Mouse (Mus musculus): ENCODE measurements around the gene Grin2b. TPM values are rescaled to one million over a fixed set of nuclear protein-coding genes. Genes with fewer than 3 reads are reported as not detected.

The Grin2b gene
- polyA plus RNA-seq, 1 experiment from 2014 or later = 0.45 TPM

DNA sequence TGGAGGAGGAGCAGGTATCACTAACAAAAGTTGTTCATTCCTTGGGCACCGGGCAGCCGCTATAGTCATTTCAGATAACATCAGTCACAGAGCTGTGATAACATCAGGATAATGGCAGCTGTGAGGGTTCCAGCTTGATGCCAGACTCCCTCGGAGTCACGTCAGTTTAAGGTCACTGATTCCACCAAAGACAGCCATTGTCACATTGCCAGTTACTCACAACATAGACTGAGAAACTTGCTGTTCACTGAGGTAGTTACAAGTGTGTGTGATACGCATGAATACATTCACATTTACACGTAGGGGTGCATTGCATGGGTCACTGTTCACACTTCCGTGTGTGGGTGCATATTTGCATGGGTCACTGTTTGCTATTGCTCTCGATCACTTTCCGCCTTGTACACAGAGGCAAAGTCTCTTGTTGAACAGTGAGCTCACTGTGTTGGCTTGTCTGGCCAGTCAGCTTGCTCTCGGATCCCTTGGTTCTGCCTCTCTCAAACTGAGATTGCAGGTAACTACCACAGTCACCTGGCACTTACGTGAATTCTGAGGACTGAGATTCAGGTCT, 383.6 kb downstream of the Grin2b start:
- DNase-seq (no peak), ATAC-seq (peak; percentile 57)
- TF ChIP-seq EP300 (IDR thresholded peaks at IDR 0.05; ENCODE audit: low read depth) (no peak), CTCF (IDR thresholded peaks at IDR 0.05; ENCODE audit: low read depth) (no peak)
- H3K4me3 ChIP-seq (ENCODE audit: low read depth, low read length) = no peak overlapping the region
- no peak overlapping the region for H3K9ac ChIP-seq (replicated peaks)
- no peaks in the 10 kb centered on the region for H3K9me3 ChIP-seq (ENCODE audit: low read length)
- no peaks in the 10 kb centered on the region for H3K27me3 ChIP-seq (ENCODE audit: insufficient read depth, low read length)
- H3K4me1 ChIP-seq (ENCODE audit: insufficient read depth) = no peaks in the 10 kb centered on the region; the same call in 1 of the 2 replicates
- WGBS (ENCODE audit: insufficient replicate concordance) = 70% methylated on average over 11 of the region's 11 CpGs
- H3K36me3 ChIP-seq (replicated peaks; ENCODE audit: insufficient read depth, low read length) = no peaks in the 10 kb centered on the region
- no peak overlapping the region for H3K27ac ChIP-seq (ENCODE audit: low read depth)
- no peak overlapping the region for H3K4me2 ChIP-seq (ENCODE audit: low read depth, low read length)

DNA sequence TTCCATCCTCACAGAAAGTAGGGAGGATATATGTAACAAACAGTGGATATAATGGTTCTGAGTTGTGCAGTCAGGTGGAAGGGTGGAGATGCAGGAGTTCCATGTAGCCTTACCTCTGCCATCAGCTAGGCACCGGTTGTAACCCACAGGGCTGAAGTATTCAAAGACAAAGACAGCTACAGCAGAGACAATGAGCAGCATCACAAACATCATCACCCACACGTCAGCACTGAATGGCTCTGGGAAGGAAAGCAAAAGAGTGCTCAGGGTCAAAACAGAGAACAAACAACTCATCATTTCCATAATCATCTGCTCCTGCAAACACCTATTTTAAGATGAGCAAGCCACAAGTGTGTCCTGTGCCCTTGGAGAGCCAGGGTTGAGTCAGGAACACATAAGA, 398.6 kb downstream of the Grin2b start:
- Histone ChIP-seq H3K4me2 (ENCODE audit: low read depth, low read length) (no peak overlapping the region), H3K27ac (ENCODE audit: low read depth) (no peak overlapping the region), H3K4me1 (ENCODE audit: insufficient read depth) (no peaks in the 10 kb centered on the region), H3K36me3 (replicated peaks; ENCODE audit: insufficient read depth, low read length) (no peaks in the 10 kb centered on the region), H3K4me3 (ENCODE audit: low read depth, low read length) (no peak overlapping the region), H3K9me3 (ENCODE audit: low read length) (no peaks in the 10 kb centered on the region), H3K27me3 (ENCODE audit: insufficient read depth, low read length) (no peaks in the 10 kb centered on the region), H3K9ac (replicated peaks) (no peak overlapping the region)
- 90% methylated on average over 2 of the region's 2 CpGs for WGBS (ENCODE audit: insufficient replicate concordance)
- DNase-seq = no peak
- TF ChIP-seq EP300 (IDR thresholded peaks at IDR 0.05; ENCODE audit: low read depth) = no peak
- no peak for TF ChIP-seq CTCF (IDR thresholded peaks at IDR 0.05; ENCODE audit: low read depth)
- no peak for ATAC-seq

DNA sequence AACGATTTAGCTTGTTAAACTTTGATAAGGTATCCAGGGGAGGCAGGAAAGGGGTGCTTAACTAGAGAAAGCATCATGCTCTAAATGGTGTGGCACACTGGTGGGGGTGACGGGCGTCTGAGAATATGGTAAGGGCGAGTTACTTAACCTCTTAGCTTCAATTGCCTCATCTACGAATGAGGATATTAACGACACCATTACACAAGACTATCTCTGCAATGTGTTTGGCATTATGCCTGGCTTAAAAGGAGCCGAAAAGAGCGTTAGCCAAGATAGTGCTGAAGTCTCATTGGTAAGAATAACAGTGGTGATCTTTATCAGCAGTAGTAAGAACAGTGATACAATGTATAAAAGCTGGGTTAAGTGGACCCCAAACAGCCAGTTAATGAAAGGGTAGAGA, 405.7 kb downstream of the Grin2b start:
- H3K27me3 ChIP-seq (ENCODE audit: insufficient read depth, low read length) = no peaks in the 10 kb centered on the region
- H3K9me3 ChIP-seq (ENCODE audit: low read length) = no peaks in the 10 kb centered on the region
- H3K9ac ChIP-seq (replicated peaks) = no peak overlapping the region
- no peaks in the 10 kb centered on the region for H3K36me3 ChIP-seq (replicated peaks; ENCODE audit: insufficient read depth, low read length)
- no peak overlapping the region for H3K4me3 ChIP-seq (ENCODE audit: low read depth, low read length)
- 69% methylated on average over 8 of the region's 8 CpGs for WGBS (ENCODE audit: insufficient replicate concordance)
- H3K27ac ChIP-seq (ENCODE audit: low read depth) = no peak overlapping the region
- DNase-seq (no peak), ATAC-seq (no peak)
- TF ChIP-seq CTCF (IDR thresholded peaks at IDR 0.05; ENCODE audit: low read depth) (no peak), EP300 (IDR thresholded peaks at IDR 0.05; ENCODE audit: low read depth) (no peak)
- no peak overlapping the region for H3K4me2 ChIP-seq (ENCODE audit: low read depth, low read length)
- no peaks in the 10 kb centered on the region for H3K4me1 ChIP-seq (ENCODE audit: insufficient read depth)

DNA sequence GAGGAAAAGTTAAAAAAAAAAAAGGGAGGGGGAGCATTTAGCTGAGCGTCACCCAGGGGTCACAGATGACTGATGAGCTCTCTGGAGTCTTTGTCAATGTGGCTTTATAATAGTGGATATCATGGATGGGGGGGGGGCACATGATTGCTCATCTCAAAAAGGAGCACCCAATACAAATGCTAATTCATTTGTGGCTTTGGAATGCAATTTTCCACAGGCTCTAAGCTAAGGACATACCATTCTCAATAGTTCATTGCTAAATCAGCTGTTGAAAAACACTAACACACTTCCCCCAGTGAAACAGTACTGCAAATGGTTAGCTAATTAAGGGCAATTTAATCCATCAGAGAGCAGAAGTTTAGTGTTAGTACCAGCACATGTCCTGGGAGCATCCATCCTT, 414.6 kb downstream of the Grin2b start:
- WGBS (ENCODE audit: insufficient replicate concordance) = 61% methylated on average over 1 of the region's 1 CpGs
- DNase-seq = no peak
- H3K27me3 ChIP-seq (ENCODE audit: insufficient read depth, low read length) = no peaks in the 10 kb centered on the region
- no peak for ATAC-seq
- H3K9me3 ChIP-seq (ENCODE audit: low read length) = no peaks in the 10 kb centered on the region
- no peaks in the 10 kb centered on the region for H3K36me3 ChIP-seq (replicated peaks; ENCODE audit: insufficient read depth, low read length)
- no peaks in the 10 kb centered on the region for H3K4me1 ChIP-seq (ENCODE audit: insufficient read depth)
- H3K4me2 ChIP-seq (ENCODE audit: low read depth, low read length) = no peak overlapping the region
- H3K4me3 ChIP-seq (ENCODE audit: low read depth, low read length) = no peak overlapping the region
- no peak overlapping the region for H3K9ac ChIP-seq (replicated peaks)
- TF ChIP-seq CTCF (IDR thresholded peaks at IDR 0.05; ENCODE audit: low read depth) (no peak), EP300 (IDR thresholded peaks at IDR 0.05; ENCODE audit: low read depth) (no peak)
- H3K27ac ChIP-seq (ENCODE audit: low read depth) = no peak overlapping the region

DNA sequence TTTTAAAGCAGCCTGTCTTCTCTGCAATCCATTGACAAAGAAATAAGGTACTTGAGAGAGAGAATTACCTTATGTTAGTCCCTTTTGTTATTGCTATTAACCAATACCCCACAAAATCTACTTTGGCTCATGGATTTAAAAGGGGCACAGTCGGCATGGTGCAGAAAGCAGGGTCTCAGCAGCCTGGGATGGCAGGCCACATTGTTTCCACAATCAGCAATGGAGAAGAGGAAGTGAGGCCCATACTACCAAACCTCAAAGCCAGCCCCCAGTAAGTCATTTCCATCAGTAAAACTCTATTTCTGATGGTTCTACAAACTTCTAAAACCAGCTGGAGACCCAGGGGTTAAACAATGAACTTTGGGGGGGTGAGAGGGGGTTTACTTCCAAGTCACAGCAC, 417.2 kb downstream of the Grin2b start:
- no peak for ATAC-seq
- no peaks in the 10 kb centered on the region for H3K4me1 ChIP-seq (ENCODE audit: insufficient read depth)
- H3K36me3 ChIP-seq (replicated peaks; ENCODE audit: insufficient read depth, low read length) = no peaks in the 10 kb centered on the region
- WGBS (ENCODE audit: insufficient replicate concordance) = 41% methylated on average over 1 of the region's 1 CpGs
- H3K27ac ChIP-seq (ENCODE audit: low read depth) = no peak overlapping the region
- TF ChIP-seq CTCF (IDR thresholded peaks at IDR 0.05; ENCODE audit: low read depth) = no peak
- no peak for TF ChIP-seq EP300 (IDR thresholded peaks at IDR 0.05; ENCODE audit: low read depth)
- no peak overlapping the region for H3K4me2 ChIP-seq (ENCODE audit: low read depth, low read length)
- H3K9me3 ChIP-seq (ENCODE audit: low read length) = no peaks in the 10 kb centered on the region
- no peak overlapping the region for H3K9ac ChIP-seq (replicated peaks)
- no peaks in the 10 kb centered on the region for H3K27me3 ChIP-seq (ENCODE audit: insufficient read depth, low read length)
- no peak overlapping the region for H3K4me3 ChIP-seq (ENCODE audit: low read depth, low read length)
- DNase-seq = no peak

DNA sequence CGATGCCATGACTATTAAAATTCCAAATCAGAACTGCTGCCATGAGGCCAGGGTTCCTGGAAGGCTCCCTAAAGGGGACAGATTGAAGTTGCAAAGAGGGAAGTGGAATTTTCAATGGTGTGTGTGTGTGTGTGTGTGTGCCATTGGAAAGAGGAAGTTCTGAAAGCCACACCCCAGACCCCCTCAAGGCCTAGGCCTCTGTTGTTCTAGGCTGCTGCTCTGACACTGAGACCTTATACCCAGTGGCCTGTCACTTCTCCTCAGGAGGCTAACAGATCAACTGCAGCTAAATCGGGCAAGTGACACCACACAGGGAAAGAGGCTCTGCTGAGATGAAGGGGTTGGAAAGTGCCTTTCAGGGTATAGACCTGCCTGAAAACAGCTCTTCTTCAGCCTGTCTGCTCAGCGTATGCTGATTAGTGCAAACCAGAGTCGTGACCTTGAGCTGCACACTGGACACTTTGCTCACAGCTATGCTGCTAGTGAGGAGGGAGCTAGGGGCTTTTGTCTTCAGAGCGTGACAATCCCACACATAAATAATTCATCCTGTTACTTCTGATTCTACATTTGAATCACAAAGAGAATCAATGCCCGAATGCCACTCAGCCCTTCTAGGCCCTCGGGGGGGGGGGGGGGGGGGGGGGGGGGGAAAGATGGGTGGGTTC, 424.8 kb downstream of the Grin2b start:
- Histone ChIP-seq H3K36me3 (replicated peaks; ENCODE audit: insufficient read depth, low read length) (no peaks in the 10 kb centered on the region), H3K9ac (replicated peaks) (no peak overlapping the region), H3K27me3 (ENCODE audit: insufficient read depth, low read length) (no peaks in the 10 kb centered on the region), H3K4me3 (ENCODE audit: low read depth, low read length) (no peak overlapping the region), H3K4me1 (ENCODE audit: insufficient read depth) (no peaks in the 10 kb centered on the region), H3K4me2 (ENCODE audit: low read depth, low read length) (no peak overlapping the region), H3K27ac (ENCODE audit: low read depth) (no peak overlapping the region), H3K9me3 (ENCODE audit: low read length) (no peaks in the 10 kb centered on the region)
- peak; percentile 18 for DNase-seq
- TF ChIP-seq CTCF (IDR thresholded peaks at IDR 0.05; ENCODE audit: low read depth) = no peak
- TF ChIP-seq EP300 (IDR thresholded peaks at IDR 0.05; ENCODE audit: low read depth) = no peak
- ATAC-seq = no peak
- 70% methylated on average over 6 of the region's 7 CpGs for WGBS (ENCODE audit: insufficient replicate concordance)

Data from liver, postnatal 0 days (tissue).